Mouse (Mus musculus) CD8-positive naive resting alpha-beta T cell, adult 57 days (primary cell): Measurements from ENCODE around the gene F7. TPM values are rescaled to one million over a fixed set of nuclear protein-coding genes. Genes with fewer than 3 reads are reported as not detected.

Source experiments
- total RNA-seq: library from RNA; stranded (reverse); gene quantifications from one replicate; pipeline ENCODE4 v1.2.4, GENCODE M21; 2023

F7 gene
- total RNA-seq: not detected

GRCm38 (mm10) chr8:13025487-13026224, at the start of gene F7:
Gene F7 (plus strand): TSS chr8:13026034.

GRCm38 (mm10) chr8:13037015-13037414, 11.2 kb downstream of the F7 start, which contains the start of gene F10:
Gene F10 (plus strand): TSS chr8:13037308.

DNA sequence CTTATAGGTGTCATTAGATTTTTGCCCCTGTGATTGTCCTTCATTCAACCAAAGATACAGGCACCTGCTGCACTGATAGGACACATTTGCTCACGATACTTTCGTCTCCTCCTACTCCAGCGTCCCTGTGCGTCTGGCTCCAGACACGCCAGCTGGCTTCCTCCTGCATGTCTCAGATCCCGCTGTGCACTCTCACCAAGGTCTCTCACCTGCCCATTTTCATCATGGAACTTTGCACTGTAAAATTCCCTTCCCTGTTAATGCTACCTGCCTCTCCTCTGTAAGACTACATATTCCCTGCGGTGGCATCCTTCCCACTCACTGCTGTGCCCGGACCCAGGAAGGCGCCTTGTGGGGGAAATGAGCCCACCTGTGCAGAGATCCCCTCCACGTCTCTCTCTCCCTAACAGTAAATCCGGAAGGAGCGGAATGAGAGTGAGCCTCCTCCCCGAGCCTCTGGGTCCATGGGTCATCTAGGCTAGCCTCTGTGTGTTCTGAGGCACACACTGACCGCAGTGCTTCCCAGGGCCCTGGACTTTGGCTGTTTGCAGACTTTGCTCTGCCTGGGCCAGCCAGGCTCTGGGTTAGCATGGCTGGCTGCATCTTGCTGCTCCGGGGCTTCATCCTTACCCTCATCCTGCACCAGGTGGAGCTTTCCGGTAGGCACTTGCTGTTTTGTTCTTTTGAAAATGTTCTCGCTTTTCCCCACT, 34.8 kb downstream of the F7 start, which contains the start of gene Proz:
Proz (plus strand) TSS at position 474 of the 710 bp plus-strand sequence.

Other genes starting within 250 kb of the F7 start
- 1.0 TPM for gene Mcf2l, start 152.2 kb upstream of the F7 start, total RNA-seq
- gene F10, start 11.3 kb downstream of the F7 start, total RNA-seq: not detected
- not detected for gene Proz, start 34.9 kb downstream of the F7 start, total RNA-seq
- gene Pcid2, start 79.4 kb downstream of the F7 start, total RNA-seq: 39.2 TPM
- gene Cul4a, start 79.6 kb downstream of the F7 start, total RNA-seq: 34.4 TPM
- gene Lamp1, start 133.1 kb downstream of the F7 start, total RNA-seq: 87.8 TPM
- gene Grtp1, start 174.6 kb downstream of the F7 start, total RNA-seq: not detected
- not detected for gene Adprhl1, start 228.1 kb downstream of the F7 start, total RNA-seq